Mouse (Mus musculus): ENCODE data around the gene Xkr8. TPM values are rescaled to one million over a fixed set of nuclear protein-coding genes. Genes with fewer than 3 reads are reported as not detected.

Xkr8 gene
- polyA plus RNA-seq, 1 experiment from 2014 or later: 3.8 TPM

DNA sequence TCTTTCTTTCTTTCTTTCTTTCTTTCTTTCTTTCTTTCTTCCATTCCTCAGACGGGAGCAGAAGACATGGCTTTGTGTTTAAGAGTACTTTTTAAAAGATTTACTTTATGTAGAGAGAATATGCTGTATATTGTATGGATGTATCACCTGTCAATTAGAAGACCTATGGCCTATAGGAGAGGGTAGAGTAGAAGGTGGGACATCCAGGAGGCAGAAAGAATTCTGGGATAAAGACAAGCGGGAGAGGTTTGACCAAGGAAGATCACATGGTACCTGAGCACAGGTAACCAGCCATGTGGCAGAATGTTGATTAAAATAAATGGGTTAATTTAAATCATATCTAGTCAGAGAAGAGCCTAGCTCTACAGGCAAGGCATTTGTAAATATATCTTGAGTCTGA lies 2.4 kb upstream of the Xkr8 start:
- no peaks in the 10 kb centered on the region for H3K27me3 ChIP-seq (replicated peaks)
- H3K9me3 ChIP-seq: no peaks in the 10 kb centered on the region
- WGBS: 90% methylated on average over 2 of the region's 2 CpGs
- no peak overlapping the region for H3K4me2 ChIP-seq
- ATAC-seq (ENCODE audit: insufficient read depth, low FRiP score, low read depth): no peak
- no peak overlapping the region for H3K4me3 ChIP-seq (replicated peaks)
- H3K9ac ChIP-seq: no peak overlapping the region
- no peaks in the 10 kb centered on the region for H3K36me3 ChIP-seq
- no peak overlapping the region for H3K27ac ChIP-seq
- peaks cover 8% of the 10 kb centered on the region; the same call in 1 of the 2 replicates for H3K4me1 ChIP-seq

- 89% methylated on average over 25 of the region's 25 CpGs for WGBS
- Histone ChIP-seq H3K36me3 (no peaks in the 10 kb centered on the region), H3K4me2 (peak overlapping the region; percentile 88; the same call in 1 of the 2 replicates), H3K27me3 (replicated peaks) (no peaks in the 10 kb centered on the region), H3K9ac (no peak overlapping the region), H3K4me3 (replicated peaks) (no peak overlapping the region), H3K4me1 (peaks cover 8% of the 10 kb centered on the region; the same call in 1 of the 2 replicates), H3K27ac (peak overlapping the region; percentile 31; the same call in 1 of the 2 replicates), H3K9me3 (no peaks in the 10 kb centered on the region)
- no peak for ATAC-seq (ENCODE audit: insufficient read depth, low FRiP score, low read depth)
Observed at GRCm38 (mm10) chr4:132733071-132733770, 875 bp upstream of the Xkr8 start.

- no peaks in the 10 kb centered on the region for H3K36me3 ChIP-seq
- H3K4me1 ChIP-seq: peaks cover 8% of the 10 kb centered on the region; the same call in 1 of the 2 replicates
- no peaks in the 10 kb centered on the region for H3K27me3 ChIP-seq (replicated peaks)
- ATAC-seq (ENCODE audit: insufficient read depth, low FRiP score, low read depth): no peak
- H3K4me3 ChIP-seq (replicated peaks): peak overlapping the region; percentile 63
- H3K9ac ChIP-seq: peak overlapping the region; percentile 20; the same call in 1 of the 2 replicates
- H3K27ac ChIP-seq: no peak overlapping the region
- peak overlapping the region; percentile 88 for H3K4me2 ChIP-seq
- no peaks in the 10 kb centered on the region for H3K9me3 ChIP-seq
- 47% methylated on average over 12 of the region's 12 CpGs for WGBS
Observed at GRCm38 (mm10) chr4:132731616-132732015, 730 bp downstream of the Xkr8 start.

- Histone ChIP-seq H3K4me2 (no peak overlapping the region), H3K27ac (no peak overlapping the region), H3K4me3 (replicated peaks) (no peak overlapping the region), H3K36me3 (no peaks in the 10 kb centered on the region), H3K9ac (no peak overlapping the region), H3K27me3 (replicated peaks) (no peaks in the 10 kb centered on the region), H3K4me1 (peaks cover 8% of the 10 kb centered on the region; the same call in 1 of the 2 replicates), H3K9me3 (no peaks in the 10 kb centered on the region)
- 86% methylated on average over 8 of the region's 8 CpGs for WGBS
- no peak for ATAC-seq (ENCODE audit: insufficient read depth, low FRiP score, low read depth)
Observed at GRCm38 (mm10) chr4:132728233-132728632, 4.1 kb downstream of the Xkr8 start.

DNA sequence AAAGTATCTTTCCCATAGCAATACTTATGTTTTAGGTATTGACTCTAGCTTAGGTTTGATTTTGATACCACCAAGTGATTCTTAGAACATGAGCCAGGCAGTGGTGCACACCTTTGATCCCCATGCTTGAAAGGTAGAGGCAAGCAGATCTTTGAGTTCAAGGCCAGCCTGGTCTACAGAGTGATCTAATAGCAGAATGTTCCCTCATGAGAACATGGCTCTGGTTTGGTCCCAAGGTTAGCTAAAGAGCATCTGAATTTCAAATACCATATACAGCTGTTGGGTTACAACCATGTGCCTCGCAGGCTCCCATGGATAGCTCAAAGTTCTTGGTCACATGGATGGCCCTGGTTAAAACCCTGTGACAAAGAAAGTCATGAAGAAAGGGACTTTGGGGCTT lies 14.1 kb downstream of the Xkr8 start:
- H3K9me3 ChIP-seq: no peaks in the 10 kb centered on the region
- H3K36me3 ChIP-seq: peaks cover 29% of the 10 kb centered on the region
- H3K4me3 ChIP-seq (replicated peaks): no peak overlapping the region
- H3K4me2 ChIP-seq: no peak overlapping the region
- 95% methylated on average over 1 of the region's 1 CpGs for WGBS
- ATAC-seq (ENCODE audit: insufficient read depth, low FRiP score, low read depth): no peak
- H3K9ac ChIP-seq: no peak overlapping the region
- no peak overlapping the region for H3K27ac ChIP-seq
- H3K27me3 ChIP-seq (replicated peaks): no peaks in the 10 kb centered on the region
- H3K4me1 ChIP-seq: no peaks in the 10 kb centered on the region

- Histone ChIP-seq H3K4me2 (no peak overlapping the region), H3K36me3 (peaks cover 58% of the 10 kb centered on the region)
- no peak for ATAC-seq (ENCODE audit: insufficient read depth, low FRiP score, low read depth)
Observed at GRCm38 (mm10) chr4:132713181-132713580, 19.2 kb downstream of the Xkr8 start.

DNA sequence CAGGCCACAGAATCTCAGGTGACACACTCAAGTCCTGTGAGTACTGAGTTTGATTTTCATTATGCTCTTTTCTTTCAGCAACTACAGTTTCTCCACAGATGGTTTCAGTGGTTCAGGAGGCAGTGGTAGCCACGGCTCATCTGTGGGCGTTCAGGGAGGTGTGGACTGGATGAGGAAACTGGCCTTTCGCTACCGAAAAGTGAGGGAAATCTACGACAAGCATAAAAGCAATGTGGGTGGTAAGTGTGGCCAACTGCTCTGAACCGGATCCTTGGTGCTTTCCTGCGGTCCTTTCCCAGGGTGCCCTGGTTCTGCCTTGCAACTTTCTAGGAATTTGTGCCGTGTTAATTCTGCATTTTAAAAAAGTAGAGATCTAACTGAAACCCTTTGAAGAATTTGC lies 25.5 kb downstream of the Xkr8 start:
- Histone ChIP-seq H3K9me3 (no peaks in the 10 kb centered on the region), H3K36me3 (peaks cover 62% of the 10 kb centered on the region), H3K4me2 (no peak overlapping the region), H3K9ac (no peak overlapping the region), H3K4me1 (no peaks in the 10 kb centered on the region), H3K27ac (no peak overlapping the region), H3K4me3 (replicated peaks) (no peak overlapping the region), H3K27me3 (replicated peaks) (no peaks in the 10 kb centered on the region)
- WGBS: 95% methylated on average over 8 of the region's 8 CpGs
- no peak for ATAC-seq (ENCODE audit: insufficient read depth, low FRiP score, low read depth)

More at GRCm38 (mm10) chr4:132713181-132713580, 19.2 kb downstream of the Xkr8 start:
- Histone ChIP-seq H3K27me3 (replicated peaks) (no peaks in the 10 kb centered on the region), H3K4me3 (replicated peaks) (no peak overlapping the region), H3K27ac (no peak overlapping the region), H3K9me3 (no peaks in the 10 kb centered on the region), H3K4me1 (no peaks in the 10 kb centered on the region), H3K9ac (no peak overlapping the region)
- 95% methylated on average over 7 of the region's 7 CpGs for WGBS

- no peaks in the 10 kb centered on the region for H3K4me1 ChIP-seq
- no peaks in the 10 kb centered on the region for H3K27me3 ChIP-seq (replicated peaks)
- peaks cover 37% of the 10 kb centered on the region for H3K36me3 ChIP-seq
- ATAC-seq (ENCODE audit: insufficient read depth, low FRiP score, low read depth): no peak
- H3K4me3 ChIP-seq (replicated peaks): no peak overlapping the region
- H3K4me2 ChIP-seq: no peak overlapping the region
- 96% methylated on average over 5 of the region's 5 CpGs for WGBS
- H3K9me3 ChIP-seq: no peaks in the 10 kb centered on the region
- no peak overlapping the region for H3K27ac ChIP-seq
- H3K9ac ChIP-seq: no peak overlapping the region
Observed at GRCm38 (mm10) chr4:132702076-132702475, 30.3 kb downstream of the Xkr8 start.

DNA sequence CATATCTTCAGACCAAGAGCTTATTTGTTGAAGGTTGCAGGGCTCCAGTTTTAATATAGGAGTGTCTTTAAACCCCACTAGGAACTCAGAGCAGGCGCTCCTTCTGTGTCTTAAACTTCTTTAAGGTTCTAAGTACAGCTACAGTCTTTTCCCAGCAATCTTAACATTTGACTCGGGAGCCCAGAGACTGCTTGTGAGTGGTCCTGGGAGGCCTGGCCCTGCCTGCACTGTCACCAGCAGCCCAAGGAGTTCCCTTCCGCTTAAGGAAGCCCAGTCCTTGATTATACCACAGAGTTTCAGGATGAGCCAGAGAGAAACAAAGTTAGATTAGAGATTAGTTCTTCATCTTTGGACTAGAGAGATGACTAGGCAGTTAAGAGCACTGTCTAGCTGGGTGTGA lies 39.0 kb downstream of the Xkr8 start:
- WGBS: 93% methylated on average over 3 of the region's 3 CpGs
- Histone ChIP-seq H3K4me1 (no peaks in the 10 kb centered on the region), H3K4me2 (no peak overlapping the region), H3K27me3 (replicated peaks) (no peaks in the 10 kb centered on the region), H3K4me3 (replicated peaks) (no peak overlapping the region), H3K9me3 (no peaks in the 10 kb centered on the region), H3K36me3 (peaks cover 24% of the 10 kb centered on the region; the same call in 1 of the 2 replicates), H3K27ac (no peak overlapping the region), H3K9ac (no peak overlapping the region)
- ATAC-seq (ENCODE audit: insufficient read depth, low FRiP score, low read depth): no peak

- 84% methylated on average over 2 of the region's 2 CpGs for WGBS
Observed at GRCm38 (mm10) chr4:132689634-132690033, 42.7 kb downstream of the Xkr8 start.

DNA sequence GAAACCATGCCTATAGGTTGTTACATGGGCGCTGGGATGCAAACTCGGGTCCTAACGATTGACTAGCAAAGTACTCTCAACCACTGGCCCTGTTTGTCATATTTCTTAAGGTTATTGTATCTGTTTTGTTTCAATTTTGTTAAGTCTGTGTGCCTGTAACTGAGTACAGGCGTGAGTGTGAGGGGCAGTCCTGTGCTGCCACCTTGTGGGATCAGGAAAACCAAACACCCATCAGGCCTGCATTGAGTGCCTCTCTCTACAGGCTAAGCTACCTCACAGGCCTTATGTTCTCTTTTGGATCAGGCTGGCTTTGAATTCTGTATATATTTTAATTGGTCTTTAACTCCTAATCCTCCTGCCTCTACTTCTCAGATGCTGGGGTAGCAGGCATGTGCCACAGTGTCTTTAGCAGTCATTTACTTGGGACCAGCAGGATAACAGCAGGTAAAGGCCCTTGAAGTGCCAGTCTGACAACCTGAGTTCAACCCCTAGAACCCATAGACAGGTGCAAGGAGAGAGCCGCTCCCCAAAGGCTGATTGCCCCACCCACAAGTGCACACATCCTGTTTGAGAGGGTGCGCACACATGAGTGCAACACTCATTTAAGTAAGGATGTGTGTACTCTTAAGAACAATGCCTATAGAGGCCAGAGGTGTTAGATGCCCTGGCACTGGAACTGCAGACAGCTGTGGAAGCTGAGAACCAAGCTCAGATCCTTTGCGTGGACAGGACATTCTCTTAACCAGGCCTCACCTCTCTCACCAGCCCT lies 55.4 kb downstream of the Xkr8 start:
- no peaks in the 10 kb centered on the region for H3K4me1 ChIP-seq
- peak; percentile 70 for ATAC-seq (ENCODE audit: insufficient read depth, low FRiP score, low read depth)
- peak overlapping the region; percentile 65; the same call in 1 of the 2 replicates for H3K27ac ChIP-seq
- H3K4me2 ChIP-seq: no peak overlapping the region
- no peak overlapping the region for H3K9ac ChIP-seq
- no peak overlapping the region for H3K4me3 ChIP-seq (replicated peaks)
- no peaks in the 10 kb centered on the region for H3K9me3 ChIP-seq
- H3K27me3 ChIP-seq (replicated peaks): no peaks in the 10 kb centered on the region
- WGBS: 77% methylated on average over 7 of the region's 7 CpGs
- H3K36me3 ChIP-seq: peaks cover 9% of the 10 kb centered on the region; the same call in 1 of the 2 replicates

More at GRCm38 (mm10) chr4:132689634-132690033, 42.7 kb downstream of the Xkr8 start:
- Histone ChIP-seq H3K27me3 (replicated peaks) (no peaks in the 10 kb centered on the region), H3K27ac (no peak overlapping the region), H3K36me3 (peaks cover 16% of the 10 kb centered on the region; the same call in 1 of the 2 replicates), H3K9me3 (no peaks in the 10 kb centered on the region), H3K4me3 (replicated peaks) (no peak overlapping the region), H3K4me1 (no peaks in the 10 kb centered on the region), H3K4me2 (no peak overlapping the region), H3K9ac (no peak overlapping the region)
- no peak for ATAC-seq (ENCODE audit: insufficient read depth, low FRiP score, low read depth)
